Mouse (Mus musculus): ENCODE results near the gene Armh4.

- TF ChIP-seq POLR2A (IDR thresholded peaks at IDR 0.05; ENCODE audit: borderline replicate concordance, insufficient read depth, low read length) (no peak), CTCF (IDR thresholded peaks at IDR 0.05; ENCODE audit: borderline replicate concordance, insufficient read depth, low read depth, low read length) (no peak)
These were observed 7.4 kb upstream of the Armh4 start for GRCm38 (mm10) chr14:49790542-49790941.

Data from cerebellum, adult 2 months (tissue).